Mouse (Mus musculus): ENCODE measurements around the gene Gm13199. TPM values are rescaled to one million over a fixed set of nuclear protein-coding genes. Genes with fewer than 3 reads are reported as not detected.

The Gm13199 gene
- total and polyA plus RNA-seq, 3 experiments = 0.40 to 1.5 (median 0.93) TPM

GRCm38 (mm10) chr2:5822449-5822848, 40.3 kb downstream of the Gm13199 start:
- no peak for DNase-seq

- no peak for DNase-seq
Measured at GRCm38 (mm10) chr2:5821264-5821663, 41.5 kb downstream of the Gm13199 start.

Other genes with a start within 250 kb of the Gm13199 start
- gene Camk1d, start 148.4 kb downstream of the Gm13199 start, total RNA-seq (2021) = 1 to 10 TPM; 4.8 to 7.6 TPM
- gene Camk1d, start 148.4 kb downstream of the Gm13199 start, polyA plus RNA-seq (2012; rRNA removed) = 3.3 and 4.5 TPM in 2 replicates
- gene Nudt5, start 17.9 kb downstream of the Gm13199 start, total RNA-seq (2021) = 10 to 100 TPM; 48.8 to 49.5 TPM
- gene Nudt5, start 17.9 kb downstream of the Gm13199 start, polyA plus RNA-seq (2012; rRNA removed) = 4.9 and 7.7 TPM in 2 replicates
- 100 to 1,000 TPM; 122 to 154 TPM for gene Cdc123, start 17.8 kb downstream of the Gm13199 start, total RNA-seq (2021)
- 21.7 and 31.2 TPM in 2 replicates for gene Cdc123, start 17.8 kb downstream of the Gm13199 start, polyA plus RNA-seq (2012; rRNA removed)
- 10 to 100 TPM; 24.1 to 31.7 TPM for gene Sec61a2, start 32.5 kb upstream of the Gm13199 start, total RNA-seq (2021)
- gene Sec61a2, start 32.5 kb upstream of the Gm13199 start, polyA plus RNA-seq (2012; rRNA removed) = 24.3 and 25.5 TPM in 2 replicates
- gene Dhtkd1, start 79.9 kb upstream of the Gm13199 start, total RNA-seq (2021) = 10 to 100 TPM; 12.1 to 14.8 TPM
- gene Dhtkd1, start 79.9 kb upstream of the Gm13199 start, polyA plus RNA-seq (2012; rRNA removed) = 4.2 and 4.3 TPM in 2 replicates
- 10 to 100 TPM; 19.5 to 27.4 TPM for gene Upf2, start 88.5 kb upstream of the Gm13199 start, total RNA-seq (2021)
- 0.52 and 0.63 TPM in 2 replicates for gene Upf2, start 88.5 kb upstream of the Gm13199 start, polyA plus RNA-seq (2012; rRNA removed)